Mouse (Mus musculus): Measurements from ENCODE around the gene Nod1. TPM values are rescaled to one million over a fixed set of nuclear protein-coding genes. Genes with fewer than 3 reads are reported as not detected.
A peak's percentile ranks its signal among the peaks of the same experiment; 100 is the strongest.

Gene Nod1
- polyA plus RNA-seq, 1 experiment, result 9.4 TPM

DNA sequence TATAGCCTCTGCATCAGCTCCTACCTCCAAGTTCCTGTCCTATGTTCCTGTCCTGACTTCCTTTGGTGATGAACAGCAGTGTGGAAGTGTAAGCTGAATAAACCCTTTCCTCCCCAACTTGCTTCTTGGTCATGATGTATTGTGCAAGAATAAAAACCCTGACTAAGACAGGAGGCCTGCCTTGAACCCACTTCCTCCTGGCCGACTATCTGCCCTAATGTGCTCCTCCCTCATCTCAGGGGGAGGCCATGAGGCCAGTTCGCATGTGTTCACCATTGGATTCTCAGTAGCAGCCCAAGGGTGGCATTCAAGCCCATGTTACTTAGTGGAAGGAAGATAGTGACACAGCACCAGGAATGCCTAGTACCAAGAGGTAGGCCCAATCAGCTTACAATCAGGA is 45.5 kb downstream of the Nod1 start:
- no peak overlapping the region for H3K27ac ChIP-seq (ENCODE audit: insufficient read depth, low read length)
- TF ChIP-seq POLR2A (IDR thresholded peaks at IDR 0.05; ENCODE audit: insufficient read depth, low read length) (no peak), CTCF (IDR thresholded peaks at IDR 0.05; ENCODE audit: low read depth, low read length) (no peak), EP300 (IDR thresholded peaks at IDR 0.05; ENCODE audit: insufficient read depth, low read depth, low read length) (no peak)
- H3K4me3 ChIP-seq (ENCODE audit: low read depth, low read length), result no peak overlapping the region
- no peak overlapping the region for H3K9ac ChIP-seq (ENCODE audit: low read depth, poor library complexity, severe bottlenecking)
- peaks cover 8% of the 10 kb centered on the region; the same call in 1 of the 2 replicates for H3K9me3 ChIP-seq (replicated peaks; ENCODE audit: control insufficient read depth, insufficient read depth, low read length, poor library complexity, severe bottlenecking)
- peaks cover 10% of the 10 kb centered on the region for H3K36me3 ChIP-seq (ENCODE audit: control insufficient read depth, insufficient read depth, low read length, poor library complexity, severe bottlenecking)
- no peaks in the 10 kb centered on the region for H3K27me3 ChIP-seq (ENCODE audit: control insufficient read depth, insufficient read depth, low read length, poor library complexity, severe bottlenecking)
- no peaks in the 10 kb centered on the region for H3K4me1 ChIP-seq (ENCODE audit: control insufficient read depth, insufficient read depth, low read length)

DNA sequence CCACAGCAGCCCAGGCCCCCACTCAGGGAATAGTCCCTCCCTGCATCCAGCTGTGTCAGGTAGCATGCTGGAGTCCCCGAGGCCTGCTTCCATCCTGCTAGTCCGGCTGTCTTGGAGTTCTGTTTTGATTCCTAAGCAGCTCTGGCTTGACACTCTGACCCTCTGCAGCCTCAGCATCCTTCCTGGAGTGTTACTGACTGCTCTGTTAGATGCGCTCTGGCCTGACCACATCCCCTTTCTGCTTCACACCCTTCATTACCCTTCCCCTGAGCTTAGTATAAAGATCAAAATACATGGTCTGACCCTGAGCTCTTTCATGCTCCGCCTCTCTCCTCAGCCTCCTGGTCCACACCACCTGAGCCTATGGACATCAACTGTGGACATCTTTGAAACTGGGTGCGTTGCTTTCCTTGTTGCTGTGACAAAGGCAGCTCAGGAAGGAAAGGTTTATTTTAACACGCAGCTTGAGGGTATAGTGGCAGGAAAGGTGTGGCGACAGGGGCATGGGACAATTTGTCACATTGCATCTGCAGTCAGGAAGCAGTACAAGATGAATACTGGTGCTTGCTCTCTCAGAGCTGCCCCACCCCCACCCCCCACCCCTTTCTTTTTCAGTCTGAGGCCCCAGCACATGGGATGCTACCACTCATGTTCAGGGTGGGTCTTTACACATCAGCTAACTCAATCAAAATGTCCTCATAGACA is 46.5 kb downstream of the Nod1 start:
- TF ChIP-seq EP300 (IDR thresholded peaks at IDR 0.05; ENCODE audit: insufficient read depth, low read depth, low read length) (no peak), CTCF (IDR thresholded peaks at IDR 0.05; ENCODE audit: low read depth, low read length) (no peak), POLR2A (IDR thresholded peaks at IDR 0.05; ENCODE audit: insufficient read depth, low read length) (no peak)

DNA sequence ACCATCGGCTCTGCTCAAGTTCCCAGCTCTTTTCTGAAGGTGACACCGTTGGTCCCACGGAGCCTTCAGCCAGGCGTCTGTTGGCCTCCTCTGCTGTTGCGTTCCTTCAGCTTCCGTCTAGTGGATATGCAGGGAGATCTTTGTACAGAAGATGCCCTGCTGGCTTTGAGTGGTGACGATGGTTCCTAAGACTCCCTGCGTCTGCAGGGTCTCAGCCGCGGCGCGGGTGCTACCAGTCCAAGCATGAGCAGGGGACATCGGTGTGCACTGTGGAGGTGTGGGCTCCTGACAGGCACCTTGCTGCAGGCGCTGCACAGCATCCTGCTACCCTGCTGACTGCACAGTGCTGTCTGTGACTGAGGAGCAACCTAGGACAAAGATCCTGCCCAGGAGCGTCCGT is 47.9 kb downstream of the Nod1 start:
- no peak for TF ChIP-seq EP300 (IDR thresholded peaks at IDR 0.05; ENCODE audit: insufficient read depth, low read depth, low read length)
- no peak for TF ChIP-seq CTCF (IDR thresholded peaks at IDR 0.05; ENCODE audit: low read depth, low read length)
- TF ChIP-seq POLR2A (IDR thresholded peaks at IDR 0.05; ENCODE audit: insufficient read depth, low read length), result no peak
- no peaks in the 10 kb centered on the region for H3K9me3 ChIP-seq (replicated peaks; ENCODE audit: control insufficient read depth, insufficient read depth, low read length, poor library complexity, severe bottlenecking)
- peaks cover 4% of the 10 kb centered on the region for H3K36me3 ChIP-seq (ENCODE audit: control insufficient read depth, insufficient read depth, low read length, poor library complexity, severe bottlenecking)
- no peak overlapping the region for H3K9ac ChIP-seq (ENCODE audit: low read depth, poor library complexity, severe bottlenecking)
- no peaks in the 10 kb centered on the region for H3K27me3 ChIP-seq (ENCODE audit: control insufficient read depth, insufficient read depth, low read length, poor library complexity, severe bottlenecking)
- H3K27ac ChIP-seq (ENCODE audit: insufficient read depth, low read length), result no peak overlapping the region
- no peaks in the 10 kb centered on the region for H3K4me1 ChIP-seq (ENCODE audit: control insufficient read depth, insufficient read depth, low read length)
- H3K4me3 ChIP-seq (ENCODE audit: low read depth, low read length), result no peak overlapping the region

More for the DNA sequence above, 46.5 kb downstream of the Nod1 start:
- Histone ChIP-seq H3K9me3 (replicated peaks; ENCODE audit: control insufficient read depth, insufficient read depth, low read length, poor library complexity, severe bottlenecking) (peaks cover 4% of the 10 kb centered on the region; the same call in 1 of the 2 replicates), H3K4me1 (ENCODE audit: control insufficient read depth, insufficient read depth, low read length) (no peaks in the 10 kb centered on the region), H3K27ac (ENCODE audit: insufficient read depth, low read length) (no peak overlapping the region), H3K27me3 (ENCODE audit: control insufficient read depth, insufficient read depth, low read length, poor library complexity, severe bottlenecking) (no peaks in the 10 kb centered on the region), H3K9ac (ENCODE audit: low read depth, poor library complexity, severe bottlenecking) (no peak overlapping the region), H3K4me3 (ENCODE audit: low read depth, low read length) (no peak overlapping the region), H3K36me3 (ENCODE audit: control insufficient read depth, insufficient read depth, low read length, poor library complexity, severe bottlenecking) (peaks cover 10% of the 10 kb centered on the region)

DNA sequence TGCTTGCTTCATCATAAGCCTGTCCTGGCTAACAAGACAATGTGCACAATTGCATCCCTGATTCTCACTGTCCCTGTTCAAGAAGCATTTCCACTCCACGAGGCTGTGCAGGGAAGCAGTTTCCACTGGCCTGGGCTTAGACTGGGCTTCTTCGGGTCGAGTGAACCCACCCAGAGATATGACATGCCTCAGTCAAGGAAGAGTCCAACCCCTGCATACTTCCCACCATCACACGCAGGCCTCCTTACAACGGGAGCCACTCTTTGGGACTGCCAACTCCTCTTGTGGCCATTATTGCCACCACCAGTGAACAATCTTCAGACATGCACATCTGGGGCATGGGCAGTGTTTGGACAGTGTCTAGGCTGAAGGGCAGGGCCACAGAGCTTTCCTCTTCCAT is 53.9 kb downstream of the Nod1 start:
- no peaks in the 10 kb centered on the region for H3K36me3 ChIP-seq (ENCODE audit: control insufficient read depth, insufficient read depth, low read length, poor library complexity, severe bottlenecking)
- H3K4me1 ChIP-seq (ENCODE audit: control insufficient read depth, insufficient read depth, low read length), result peaks cover 1% of the 10 kb centered on the region
- no peaks in the 10 kb centered on the region for H3K27me3 ChIP-seq (ENCODE audit: control insufficient read depth, insufficient read depth, low read length, poor library complexity, severe bottlenecking)
- H3K9ac ChIP-seq (ENCODE audit: low read depth, poor library complexity, severe bottlenecking), result no peak overlapping the region
- no peak overlapping the region for H3K27ac ChIP-seq (ENCODE audit: insufficient read depth, low read length)
- no peaks in the 10 kb centered on the region for H3K9me3 ChIP-seq (replicated peaks; ENCODE audit: control insufficient read depth, insufficient read depth, low read length, poor library complexity, severe bottlenecking)
- H3K4me3 ChIP-seq (ENCODE audit: low read depth, low read length), result no peak overlapping the region
- TF ChIP-seq POLR2A (IDR thresholded peaks at IDR 0.05; ENCODE audit: insufficient read depth, low read length) (no peak), EP300 (IDR thresholded peaks at IDR 0.05; ENCODE audit: insufficient read depth, low read depth, low read length) (no peak), CTCF (IDR thresholded peaks at IDR 0.05; ENCODE audit: low read depth, low read length) (no peak)

DNA sequence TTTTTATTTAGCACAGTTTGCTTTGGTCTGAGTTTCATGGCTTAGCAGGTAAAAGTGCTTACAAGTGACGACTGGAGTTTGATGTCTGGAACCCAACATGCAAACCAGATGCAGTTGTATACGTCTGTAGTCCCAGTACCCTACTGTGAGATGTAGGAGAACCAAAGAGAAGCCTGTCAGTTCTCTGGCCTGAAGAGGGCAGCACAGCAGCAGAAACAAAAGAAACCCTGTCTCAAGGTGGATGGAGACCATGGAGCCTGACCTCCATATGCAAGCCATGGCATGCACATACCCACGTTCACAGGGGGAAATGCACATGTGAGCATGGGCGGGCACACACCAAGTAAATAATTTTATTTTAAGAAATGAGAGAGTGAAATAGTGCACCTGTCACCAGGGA is 54.9 kb downstream of the Nod1 start:
- no peaks in the 10 kb centered on the region for H3K9me3 ChIP-seq (replicated peaks; ENCODE audit: control insufficient read depth, insufficient read depth, low read length, poor library complexity, severe bottlenecking)
- H3K36me3 ChIP-seq (ENCODE audit: control insufficient read depth, insufficient read depth, low read length, poor library complexity, severe bottlenecking), result no peaks in the 10 kb centered on the region
- H3K27ac ChIP-seq (ENCODE audit: insufficient read depth, low read length), result no peak overlapping the region
- no peaks in the 10 kb centered on the region for H3K27me3 ChIP-seq (ENCODE audit: control insufficient read depth, insufficient read depth, low read length, poor library complexity, severe bottlenecking)
- peaks cover 1% of the 10 kb centered on the region for H3K4me1 ChIP-seq (ENCODE audit: control insufficient read depth, insufficient read depth, low read length)
- H3K4me3 ChIP-seq (ENCODE audit: low read depth, low read length), result no peak overlapping the region
- H3K9ac ChIP-seq (ENCODE audit: low read depth, poor library complexity, severe bottlenecking), result no peak overlapping the region
- TF ChIP-seq CTCF (IDR thresholded peaks at IDR 0.05; ENCODE audit: low read depth, low read length) (peak; percentile 62), EP300 (IDR thresholded peaks at IDR 0.05; ENCODE audit: insufficient read depth, low read depth, low read length) (no peak)

DNA sequence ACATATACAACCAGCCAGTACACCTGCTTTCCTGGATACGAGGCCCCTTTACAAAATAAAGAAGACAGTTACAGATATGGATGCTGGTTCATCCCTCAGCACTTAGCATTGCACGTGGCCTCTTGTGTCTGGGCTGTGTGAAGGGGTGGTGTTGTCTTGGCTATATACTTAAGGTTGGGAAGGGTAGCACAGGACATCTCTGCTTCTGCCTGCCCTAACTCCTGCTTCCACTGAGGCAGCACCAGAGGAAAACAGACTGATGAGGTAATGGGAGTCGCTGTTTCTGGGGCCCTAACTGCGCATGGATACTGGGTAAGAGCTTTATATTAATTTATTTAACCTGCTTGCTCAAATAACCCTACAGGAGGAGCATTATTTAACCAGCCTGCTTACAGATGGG is 55.5 kb downstream of the Nod1 start:
- Histone ChIP-seq H3K36me3 (ENCODE audit: control insufficient read depth, insufficient read depth, low read length, poor library complexity, severe bottlenecking) (no peaks in the 10 kb centered on the region), H3K9ac (ENCODE audit: low read depth, poor library complexity, severe bottlenecking) (no peak overlapping the region), H3K4me1 (ENCODE audit: control insufficient read depth, insufficient read depth, low read length) (peaks cover 1% of the 10 kb centered on the region), H3K27me3 (ENCODE audit: control insufficient read depth, insufficient read depth, low read length, poor library complexity, severe bottlenecking) (no peaks in the 10 kb centered on the region), H3K9me3 (replicated peaks; ENCODE audit: control insufficient read depth, insufficient read depth, low read length, poor library complexity, severe bottlenecking) (no peaks in the 10 kb centered on the region), H3K27ac (ENCODE audit: insufficient read depth, low read length) (no peak overlapping the region), H3K4me3 (ENCODE audit: low read depth, low read length) (no peak overlapping the region)
- TF ChIP-seq CTCF (IDR thresholded peaks at IDR 0.05; ENCODE audit: low read depth, low read length) (no peak), POLR2A (IDR thresholded peaks at IDR 0.05; ENCODE audit: insufficient read depth, low read length) (no peak), EP300 (IDR thresholded peaks at IDR 0.05; ENCODE audit: insufficient read depth, low read depth, low read length) (no peak)
